Mouse (Mus musculus): ENCODE data around the gene Supt16. TPM values are rescaled to one million over a fixed set of nuclear protein-coding genes. Genes with fewer than 3 reads are reported as not detected.

The Supt16 gene
- polyA plus RNA-seq, 1 experiment from 2014 or later = 62.7 TPM

DNA sequence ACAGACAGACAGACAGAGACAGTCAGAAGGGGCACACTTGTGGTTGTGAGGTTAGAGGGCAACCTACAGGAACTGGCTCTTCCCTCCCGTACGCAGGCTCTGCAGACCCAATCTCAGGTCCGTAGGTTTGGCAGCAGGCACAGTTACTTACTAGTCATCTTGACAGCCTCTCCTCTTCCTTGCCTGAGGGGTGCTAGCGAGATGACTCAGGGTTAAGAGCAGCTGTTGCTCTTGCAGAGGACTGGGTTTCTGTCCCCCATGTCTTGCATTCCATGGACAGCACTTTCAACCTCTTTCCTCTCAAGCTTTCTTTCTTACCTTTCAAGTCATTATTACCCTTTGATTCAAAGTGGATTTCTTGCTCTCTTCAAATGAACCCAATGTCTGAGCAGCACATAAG is 53.1 kb downstream of the Supt16 start:
- no peak overlapping the region for H3K27ac ChIP-seq
- H3K36me3 ChIP-seq = no peaks in the 10 kb centered on the region
- H3K4me1 ChIP-seq (replicated peaks) = no peaks in the 10 kb centered on the region
- no peak overlapping the region for H3K4me3 ChIP-seq (replicated peaks)
- WGBS = 91% methylated on average over 4 of the region's 4 CpGs
- H3K9ac ChIP-seq (replicated peaks) = no peak overlapping the region
- H3K9me3 ChIP-seq = no peaks in the 10 kb centered on the region
- ATAC-seq = no peak
- no peak overlapping the region for H3K4me2 ChIP-seq (replicated peaks)
- H3K27me3 ChIP-seq = no peaks in the 10 kb centered on the region

DNA sequence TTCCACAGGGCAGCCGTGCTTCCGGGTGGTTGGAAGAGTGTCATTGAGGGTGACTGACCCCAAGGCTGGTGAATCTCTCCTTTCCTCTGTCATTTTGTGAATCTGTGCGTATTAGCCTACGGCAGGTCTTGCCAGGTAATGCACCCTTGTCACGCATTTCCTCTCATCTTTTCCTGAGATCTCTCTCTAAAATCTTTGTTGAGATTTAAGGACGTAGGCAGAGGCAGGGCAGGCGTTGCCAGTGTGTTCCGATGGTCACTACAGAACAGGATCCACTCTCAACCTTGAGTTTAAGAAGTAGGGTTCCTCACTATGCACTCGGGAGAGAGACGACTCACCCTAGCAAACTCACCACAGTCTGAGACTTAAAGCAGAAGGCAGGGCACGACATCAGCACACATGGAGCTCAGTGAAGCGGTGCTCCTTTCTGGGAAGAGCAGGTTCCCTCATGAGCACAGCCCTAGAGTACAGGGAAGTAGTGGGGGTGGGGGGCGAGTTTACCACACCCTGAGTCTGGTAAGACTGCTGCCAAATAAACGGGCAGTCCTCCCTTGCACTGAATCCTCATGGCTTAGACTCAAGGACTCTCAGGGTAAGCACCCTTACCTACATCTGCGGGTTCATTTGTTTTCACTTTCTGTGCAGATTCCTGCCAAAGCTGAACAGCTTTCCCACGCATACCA is 55.6 kb downstream of the Supt16 start:
- 77% methylated on average over 16 of the region's 16 CpGs for WGBS
- Histone ChIP-seq H3K4me1 (replicated peaks) (no peaks in the 10 kb centered on the region), H3K4me2 (replicated peaks) (no peak overlapping the region), H3K36me3 (no peaks in the 10 kb centered on the region), H3K9me3 (no peaks in the 10 kb centered on the region), H3K4me3 (replicated peaks) (no peak overlapping the region), H3K9ac (replicated peaks) (no peak overlapping the region), H3K27ac (no peak overlapping the region), H3K27me3 (no peaks in the 10 kb centered on the region)
- ATAC-seq = no peak

DNA sequence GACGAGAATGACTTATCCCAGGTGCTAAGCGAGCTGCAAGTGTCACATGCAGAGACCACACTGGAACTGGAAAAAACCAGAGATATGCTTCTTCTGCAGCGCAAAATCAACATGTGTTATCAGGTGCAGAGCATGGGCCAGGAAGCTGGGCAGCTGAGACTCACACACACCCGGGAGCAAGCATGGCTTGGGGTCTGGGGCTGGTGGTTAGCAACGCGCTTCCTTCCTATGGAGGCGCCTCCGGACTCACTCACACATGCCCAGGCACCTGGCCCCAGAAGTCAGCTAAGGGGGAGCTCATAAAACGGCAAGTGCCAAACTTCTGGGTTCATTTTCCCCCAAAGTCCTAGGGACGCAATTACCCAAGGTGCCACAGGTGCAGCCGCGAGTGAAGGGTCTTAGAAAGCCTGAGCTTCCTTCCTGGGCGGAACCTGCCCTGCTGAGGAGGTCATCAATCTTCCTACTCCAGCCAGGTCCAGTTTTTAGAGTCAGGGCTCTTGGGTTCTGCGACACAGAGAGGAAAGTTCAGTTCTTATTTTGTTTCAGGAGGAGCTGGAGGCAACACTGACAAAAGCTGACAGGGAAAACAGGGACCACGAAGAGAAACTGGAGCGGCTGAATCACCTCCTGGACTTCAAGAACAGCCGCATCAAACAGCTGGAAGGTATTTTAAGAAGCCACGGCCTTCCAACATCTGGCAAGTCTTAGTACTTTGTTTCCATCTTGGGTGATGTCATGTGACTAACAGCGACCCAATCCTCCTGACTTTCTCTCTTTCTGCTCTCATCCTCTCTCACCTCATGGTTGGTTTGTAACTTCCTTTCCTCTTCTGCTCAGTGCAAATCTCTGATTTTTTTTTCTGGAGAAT is 56.4 kb downstream of the Supt16 start:
- H3K27me3 ChIP-seq = no peaks in the 10 kb centered on the region
- no peaks in the 10 kb centered on the region for H3K9me3 ChIP-seq
- H3K36me3 ChIP-seq = no peaks in the 10 kb centered on the region
- no peak for ATAC-seq
- 74% methylated on average over 19 of the region's 19 CpGs for WGBS
- H3K27ac ChIP-seq = no peak overlapping the region
- H3K4me3 ChIP-seq (replicated peaks) = no peak overlapping the region
- H3K4me1 ChIP-seq (replicated peaks) = no peaks in the 10 kb centered on the region
- H3K4me2 ChIP-seq (replicated peaks) = no peak overlapping the region
- H3K9ac ChIP-seq (replicated peaks) = no peak overlapping the region

DNA sequence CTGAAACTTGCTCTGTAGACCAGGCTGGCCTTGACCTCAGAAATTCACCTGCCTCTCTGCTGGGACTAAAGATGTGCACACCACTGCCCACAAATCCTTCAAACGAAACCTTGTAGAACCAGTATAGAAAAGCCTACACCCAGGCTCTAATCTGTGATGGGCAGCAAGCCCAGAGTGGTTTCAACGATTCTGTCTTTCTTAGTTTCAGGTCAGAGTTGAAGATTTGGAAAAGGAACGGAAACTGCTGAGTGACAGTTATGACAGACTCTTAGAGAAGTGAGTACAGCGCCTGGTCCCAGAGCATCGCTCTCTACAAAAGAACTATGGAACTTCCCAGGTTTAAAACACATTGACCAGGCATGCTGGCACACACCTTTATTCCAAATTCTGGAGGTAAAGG is 63.6 kb downstream of the Supt16 start:
- Histone ChIP-seq H3K27ac (no peak overlapping the region), H3K27me3 (no peaks in the 10 kb centered on the region), H3K9me3 (no peaks in the 10 kb centered on the region), H3K4me1 (replicated peaks) (no peaks in the 10 kb centered on the region), H3K36me3 (no peaks in the 10 kb centered on the region), H3K4me3 (replicated peaks) (no peak overlapping the region), H3K9ac (replicated peaks) (no peak overlapping the region), H3K4me2 (replicated peaks) (no peak overlapping the region)
- WGBS = 83% methylated on average over 5 of the region's 5 CpGs
- no peak for ATAC-seq

DNA sequence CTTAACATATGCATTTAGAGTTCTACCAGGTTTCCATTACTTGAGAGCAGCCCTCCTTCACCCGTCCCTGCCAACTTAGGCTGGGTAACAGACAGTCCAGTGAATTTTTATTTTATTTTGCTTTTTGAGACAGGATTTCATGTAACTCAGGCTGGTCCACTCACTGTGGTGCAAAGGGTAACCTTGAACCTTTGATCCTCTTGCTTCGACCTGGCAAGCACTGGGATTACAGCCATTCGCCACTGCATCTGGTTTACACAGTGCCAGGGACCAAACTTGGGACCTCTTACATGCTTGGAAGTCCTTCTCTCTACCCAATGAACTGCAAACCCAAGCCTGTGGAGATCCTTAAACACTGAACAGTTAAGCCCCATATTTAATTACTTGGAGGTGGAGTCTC is 72.6 kb downstream of the Supt16 start:
- Histone ChIP-seq H3K4me3 (replicated peaks) (no peak overlapping the region), H3K4me1 (replicated peaks) (peaks cover 5% of the 10 kb centered on the region; the same call in 1 of the 2 replicates), H3K9ac (replicated peaks) (no peak overlapping the region), H3K36me3 (no peaks in the 10 kb centered on the region), H3K27ac (no peak overlapping the region), H3K9me3 (no peaks in the 10 kb centered on the region), H3K4me2 (replicated peaks) (no peak overlapping the region), H3K27me3 (0 out of 2 replicates have a peak, but pooled peaks cover 4% of the 10 kb centered on the region)
- ATAC-seq = no peak
- WGBS = 94% methylated on average over 3 of the region's 3 CpGs

DNA sequence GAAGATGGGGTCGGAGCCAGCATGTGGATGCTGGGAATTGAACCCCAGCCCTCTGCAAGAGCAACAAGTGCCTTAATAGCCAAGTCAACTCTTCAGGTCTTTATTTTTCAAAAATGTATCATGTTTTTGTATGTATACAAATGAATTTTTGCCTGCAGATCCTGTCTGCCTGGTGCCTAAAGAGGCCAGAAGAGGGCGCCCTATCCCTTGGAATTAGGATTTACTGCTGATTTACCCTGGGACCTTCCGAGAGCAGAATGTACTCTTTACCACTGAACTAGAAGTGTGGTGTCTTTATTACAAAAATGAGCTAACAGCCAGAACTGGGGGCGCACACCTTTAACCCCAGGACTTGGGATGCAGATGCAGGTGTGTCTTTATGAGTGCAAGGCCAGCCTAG is 73.3 kb downstream of the Supt16 start:
- Histone ChIP-seq H3K4me3 (replicated peaks) (no peak overlapping the region), H3K9me3 (no peaks in the 10 kb centered on the region), H3K9ac (replicated peaks) (no peak overlapping the region), H3K27ac (no peak overlapping the region), H3K4me1 (replicated peaks) (peaks cover 10% of the 10 kb centered on the region; the same call in 1 of the 2 replicates), H3K4me2 (replicated peaks) (no peak overlapping the region), H3K27me3 (0 out of 2 replicates have a peak, but pooled peaks cover 4% of the 10 kb centered on the region), H3K36me3 (no peaks in the 10 kb centered on the region)
- ATAC-seq = 0 out of 2 replicates have a peak, but pooled peaks have one; percentile 16
- WGBS = 21% methylated on average over 4 of the region's 4 CpGs

DNA sequence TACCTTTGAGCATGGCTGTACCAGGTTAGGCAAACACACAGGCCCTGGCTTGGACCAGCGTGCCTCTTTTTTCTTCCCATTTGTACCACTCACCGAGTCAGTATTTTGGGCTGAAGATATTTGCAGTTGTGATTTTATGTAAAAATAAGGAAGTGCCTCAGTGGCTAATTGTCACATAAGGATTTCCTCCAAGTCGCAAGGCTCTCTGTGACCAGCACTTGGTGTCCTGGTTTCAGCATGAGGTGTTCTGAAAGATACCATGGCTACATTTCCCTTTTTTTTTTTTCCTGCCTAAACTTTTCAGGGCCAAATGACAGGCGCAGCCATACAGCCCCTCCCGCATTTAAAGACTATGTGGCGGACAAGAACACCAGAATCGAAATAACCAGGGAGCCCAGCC is 77.0 kb downstream of the Supt16 start:
- WGBS = 61% methylated on average over 7 of the region's 7 CpGs
- Histone ChIP-seq H3K4me3 (replicated peaks) (peak overlapping the region; percentile 52; the same call in 1 of the 2 replicates), H3K4me1 (replicated peaks) (peaks cover 17% of the 10 kb centered on the region), H3K4me2 (replicated peaks) (peak overlapping the region; percentile 90), H3K27me3 (0 out of 2 replicates have a peak, but pooled peaks cover 4% of the 10 kb centered on the region), H3K9ac (replicated peaks) (0 out of 2 replicates have a peak overlapping the region, but pooled peaks have one; percentile 70), H3K36me3 (no peaks in the 10 kb centered on the region), H3K27ac (no peak overlapping the region), H3K9me3 (no peaks in the 10 kb centered on the region)
- ATAC-seq = no peak

DNA sequence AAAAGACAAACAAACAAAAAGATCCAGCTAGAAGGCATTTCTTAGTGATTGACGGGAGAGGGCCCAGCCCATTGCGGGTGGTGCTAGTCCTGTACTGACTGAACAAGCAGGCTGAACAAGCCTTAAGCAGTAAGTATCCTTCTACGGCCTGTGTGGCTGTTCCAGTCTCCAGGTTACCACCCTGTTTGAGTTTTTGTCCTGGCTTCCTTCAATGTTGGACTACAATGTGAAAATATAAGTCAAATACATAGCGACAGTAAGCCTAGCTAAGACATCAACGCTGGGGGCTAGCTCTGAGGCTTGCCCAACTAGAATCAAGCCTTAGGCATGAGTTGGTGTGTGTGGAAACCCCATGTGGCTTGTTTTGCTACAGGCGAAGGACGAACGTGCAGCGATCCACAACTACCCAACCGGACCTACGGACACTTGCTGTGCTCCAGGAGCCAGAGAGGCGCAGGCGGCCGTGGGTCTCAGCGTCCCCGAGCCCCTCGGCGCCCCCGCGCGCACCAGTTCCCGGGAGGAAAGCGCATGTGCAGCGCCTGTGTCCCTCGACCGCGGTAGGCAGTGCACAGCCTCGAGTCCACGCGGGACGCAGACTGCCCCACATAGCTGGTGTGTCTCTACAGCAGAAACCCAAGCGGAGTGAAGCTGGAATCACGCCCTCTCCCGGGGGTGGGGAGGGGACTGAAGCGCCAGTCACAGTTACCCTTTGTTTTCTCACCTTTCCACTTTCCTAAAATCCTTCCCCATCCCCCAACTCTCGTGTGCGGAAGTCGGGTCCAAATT is 78.2 kb downstream of the Supt16 start:
- H3K9ac ChIP-seq (replicated peaks) = peak overlapping the region; percentile 70
- WGBS = under 1% methylated on average over 38 of the region's 38 CpGs
- H3K36me3 ChIP-seq = no peaks in the 10 kb centered on the region
- peaks cover 17% of the 10 kb centered on the region for H3K4me1 ChIP-seq (replicated peaks)
- peak overlapping the region; percentile 52 for H3K4me3 ChIP-seq (replicated peaks)
- peak overlapping the region; percentile 81 for H3K27ac ChIP-seq
- H3K9me3 ChIP-seq = no peaks in the 10 kb centered on the region
- ATAC-seq = peak; percentile 86
- H3K27me3 ChIP-seq = 0 out of 2 replicates have a peak, but pooled peaks cover 4% of the 10 kb centered on the region
- peak overlapping the region; percentile 90 for H3K4me2 ChIP-seq (replicated peaks)

DNA sequence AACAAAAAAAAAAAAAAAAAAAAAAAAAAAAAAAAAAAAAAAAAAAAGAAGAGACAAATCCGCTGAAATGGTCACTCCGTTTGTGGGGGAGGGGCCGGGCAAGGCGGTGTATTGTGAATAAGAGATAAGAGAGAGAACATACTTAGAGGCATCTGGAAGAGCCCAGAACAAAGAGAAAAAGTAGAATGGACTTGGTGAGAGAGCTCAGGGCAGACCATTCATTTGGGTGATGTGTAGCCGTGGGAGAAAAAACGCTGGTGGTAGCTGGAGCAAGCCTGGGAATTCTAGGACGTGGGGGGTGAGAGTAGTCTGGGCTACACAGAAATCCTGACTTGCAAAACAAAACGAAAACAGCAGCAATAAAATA is 78.8 kb downstream of the Supt16 start:
- H3K27ac ChIP-seq = peak overlapping the region; percentile 81
- peaks cover 17% of the 10 kb centered on the region for H3K4me1 ChIP-seq (replicated peaks)
- H3K9ac ChIP-seq (replicated peaks) = peak overlapping the region; percentile 70; the same call in 1 of the 2 replicates
- H3K4me2 ChIP-seq (replicated peaks) = peak overlapping the region; percentile 90
- H3K4me3 ChIP-seq (replicated peaks) = peak overlapping the region; percentile 52
- 0 out of 2 replicates have a peak, but pooled peaks cover 4% of the 10 kb centered on the region for H3K27me3 ChIP-seq
- no peaks in the 10 kb centered on the region for H3K36me3 ChIP-seq
- 17% methylated on average over 8 of the region's 8 CpGs for WGBS
- peak; percentile 62 for ATAC-seq
- H3K9me3 ChIP-seq = no peaks in the 10 kb centered on the region

DNA sequence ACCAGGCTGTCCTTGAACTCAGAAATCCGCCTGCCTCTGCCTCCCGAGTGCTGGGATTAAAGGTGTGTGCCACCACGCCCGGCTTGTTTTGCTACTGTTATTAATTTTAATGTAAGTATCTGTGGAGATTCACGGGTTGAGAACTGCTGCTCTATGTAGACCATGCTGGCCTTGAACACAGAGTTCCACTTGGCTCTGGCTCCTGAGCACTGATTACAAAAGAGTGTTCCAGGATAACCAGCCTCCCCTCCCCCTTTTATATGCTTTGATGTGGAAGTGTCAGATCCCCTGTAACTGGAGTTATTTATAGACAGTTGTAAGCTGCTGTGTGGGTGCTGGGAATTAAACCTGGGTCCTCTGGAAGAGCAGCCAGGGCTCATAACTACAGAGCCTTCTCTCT is 80.0 kb downstream of the Supt16 start:
- 94% methylated on average over 5 of the region's 5 CpGs for WGBS
- no peak overlapping the region for H3K4me2 ChIP-seq (replicated peaks)

DNA sequence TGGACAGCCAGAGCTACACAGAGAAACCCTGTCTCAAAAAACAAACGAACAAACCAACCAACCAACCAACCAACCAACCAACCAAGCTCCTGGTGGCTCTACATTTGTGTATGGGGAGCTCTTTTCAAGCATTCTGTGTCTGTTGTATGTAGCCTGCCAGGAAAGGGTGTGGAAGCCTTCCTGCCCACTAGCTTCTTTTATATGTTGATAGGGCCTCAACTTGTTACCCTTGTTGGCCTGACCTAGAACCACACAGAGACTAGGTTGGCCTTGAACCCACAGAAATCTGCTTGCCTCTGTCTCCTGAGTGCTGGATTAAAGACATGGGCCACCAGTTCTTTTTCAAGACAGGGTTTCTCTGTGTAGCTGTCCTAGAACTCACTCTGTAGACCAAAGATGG is 83.1 kb downstream of the Supt16 start:
- Histone ChIP-seq H3K4me1 (replicated peaks) (peaks cover 7% of the 10 kb centered on the region; the same call in 1 of the 2 replicates), H3K27ac (no peak overlapping the region), H3K9me3 (no peaks in the 10 kb centered on the region), H3K9ac (replicated peaks) (no peak overlapping the region), H3K4me3 (replicated peaks) (no peak overlapping the region), H3K27me3 (no peaks in the 10 kb centered on the region), H3K4me2 (replicated peaks) (no peak overlapping the region), H3K36me3 (no peaks in the 10 kb centered on the region)
- ATAC-seq = no peak
- WGBS = 55% methylated on average over 1 of the region's 1 CpGs

More for the DNA sequence above, 80.0 kb downstream of the Supt16 start:
- Histone ChIP-seq H3K4me3 (replicated peaks) (no peak overlapping the region), H3K9ac (replicated peaks) (no peak overlapping the region), H3K27me3 (0 out of 2 replicates have a peak, but pooled peaks cover 4% of the 10 kb centered on the region), H3K36me3 (no peaks in the 10 kb centered on the region), H3K4me1 (replicated peaks) (peaks cover 17% of the 10 kb centered on the region), H3K9me3 (no peaks in the 10 kb centered on the region), H3K27ac (no peak overlapping the region)
- ATAC-seq = no peak

Data from midbrain, embryonic 13.5 days (tissue).